Mouse (Mus musculus) kidney, embryonic 15.5 days (tissue): ENCODE data around the gene Cuedc2. TPM values are rescaled to one million over a fixed set of nuclear protein-coding genes. Genes with fewer than 3 reads are reported as not detected.

ENCODE experiments used
- ATAC-seq: fragments of 200-750 bp; cut with Nextera tagmentation; replicated peaks from 2 replicates; pipeline ENCODE4 v1.8.0; 2017; ENCODE audit warnings: moderate TSS enrichment; ENCODE audit not compliant: low FRiP score
- H3K27ac ChIP-seq: fragments of 300-500 bp; sonication (generic); 2 replicates; pipeline ENCODE4 v1.5.1; 2015; ENCODE audit warnings: mild to moderate bottlenecking, inconsistent platforms
- H3K27me3 ChIP-seq: fragments of 300-500 bp; sonication (generic); 2 replicates; pipeline ENCODE4 v1.6.1; 2015; ENCODE audit warnings: inconsistent platforms
- H3K36me3 ChIP-seq: fragments of 300-500 bp; sonication (generic); 2 replicates; pipeline ENCODE4 v1.6.1; 2015; ENCODE audit warnings: inconsistent platforms
- H3K4me1 ChIP-seq: fragments of 300-500 bp; sonication (generic); 2 replicates; pipeline ENCODE4 v1.6.1; 2015; ENCODE audit warnings: inconsistent platforms
- H3K4me2 ChIP-seq: fragments of 300-500 bp; sonication (generic); 2 replicates; pipeline ENCODE4 v1.6.1; 2015; ENCODE audit warnings: moderate library complexity, mild to moderate bottlenecking, inconsistent platforms
- H3K4me3 ChIP-seq: fragments of 300-500 bp; sonication (generic); replicated peaks from 2 replicates; pipeline ENCODE4 v1.5.1; 2015; ENCODE audit warnings: mild to moderate bottlenecking, inconsistent platforms
- H3K9ac ChIP-seq: fragments of 300-500 bp; sonication (generic); 2 replicates; pipeline ENCODE4 v1.6.1; 2015; ENCODE audit warnings: mild to moderate bottlenecking, inconsistent platforms
- H3K9me3 ChIP-seq: fragments of 300-500 bp; sonication (generic); replicated peaks from 2 replicates; pipeline ENCODE4 v1.6.1; 2016; ENCODE audit warnings: inconsistent platforms
- WGBS: fragments of 180-500 bp; shearing (Covaris S2); methylation state at CpG from one replicate; pipeline ENCODE4 v1.1.7; 2015; ENCODE audit warnings: mixed read lengths; 5-methylcytosine and 5-hydroxymethylcytosine counted together
- microRNA counts: library from miRNA; unstranded; fragments of <30 nt; microRNA quantifications from one replicate; lab custom pipeline; 2016
- microRNA-seq: library from miRNA; unstranded; fragments of <30 nt; microRNA quantifications from one replicate; pipeline ENCODE4, GENCODE M21; 2016
- polyA plus RNA-seq: library from polyadenylated mRNA; unstranded; fragments of >200 nt; fragmentation: Nextera tagmentation; extraction: Ambion mirVana; gene quantifications from 2 replicates; pipeline ENCODE4 v1.2.1, GENCODE M21; 2015

Cuedc2 gene
- polyA plus RNA-seq, 1 experiment from 2014 or later, result 177 TPM

GRCm38 (mm10) chr19:46300294-46301045 lies 38.0 kb downstream of the Cuedc2 start:
- no peak for ATAC-seq
- H3K36me3 ChIP-seq, result no peaks in the 10 kb centered on the region
- H3K9ac ChIP-seq, result no peak overlapping the region
- H3K9me3 ChIP-seq, result no peaks in the 10 kb centered on the region
- 33% methylated on average over 8 of the region's 8 CpGs for WGBS
- H3K27ac ChIP-seq, result no peak overlapping the region
- H3K4me3 ChIP-seq, result no peak overlapping the region
- H3K4me1 ChIP-seq, result peaks cover 12% of the 10 kb centered on the region
- H3K4me2 ChIP-seq, result no peak overlapping the region
- H3K27me3 ChIP-seq, result peaks cover 5% of the 10 kb centered on the region; the same call in 1 of the 2 replicates

- 62% methylated on average over 4 of the region's 4 CpGs for WGBS
Observed at GRCm38 (mm10) chr19:46296938-46297337, 41.6 kb downstream of the Cuedc2 start.

GRCm38 (mm10) chr19:46290535-46291105 lies 47.9 kb downstream of the Cuedc2 start:
- Histone ChIP-seq H3K9me3 (no peaks in the 10 kb centered on the region), H3K27me3 (peaks cover 17% of the 10 kb centered on the region; the same call in 1 of the 2 replicates), H3K4me3 (no peak overlapping the region), H3K4me1 (no peaks in the 10 kb centered on the region), H3K36me3 (peaks cover 17% of the 10 kb centered on the region), H3K27ac (no peak overlapping the region), H3K9ac (no peak overlapping the region), H3K4me2 (no peak overlapping the region)
- ATAC-seq, result no peak
- WGBS, result 70% methylated on average over 12 of the region's 12 CpGs

More at GRCm38 (mm10) chr19:46296938-46297337, 41.6 kb downstream of the Cuedc2 start:
- ATAC-seq, result no peak
- Histone ChIP-seq H3K9me3 (no peaks in the 10 kb centered on the region), H3K27me3 (peaks cover 16% of the 10 kb centered on the region; the same call in 1 of the 2 replicates), H3K9ac (no peak overlapping the region), H3K36me3 (no peaks in the 10 kb centered on the region), H3K27ac (no peak overlapping the region), H3K4me2 (no peak overlapping the region), H3K4me3 (no peak overlapping the region), H3K4me1 (no peaks in the 10 kb centered on the region)

DNA sequence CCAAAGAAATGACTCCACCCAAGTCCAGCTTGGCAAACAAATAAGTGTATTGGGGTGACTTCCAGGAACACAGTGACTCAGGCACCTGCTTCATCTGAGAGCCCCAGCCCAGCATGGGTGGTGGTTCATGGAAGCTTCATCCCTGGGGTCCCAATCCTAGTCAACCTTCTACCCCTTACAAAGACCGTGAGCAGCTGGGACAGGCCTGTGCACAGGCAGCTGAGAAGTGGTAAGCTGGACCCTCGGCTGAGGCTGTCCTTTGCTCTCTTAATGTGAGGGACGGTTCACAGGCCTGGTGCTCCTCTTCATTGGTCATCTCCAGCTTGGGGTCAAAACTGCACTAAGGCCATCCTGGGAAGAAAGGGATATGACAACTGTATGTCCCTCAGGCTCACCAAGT lies 50.9 kb downstream of the Cuedc2 start:
- H3K9me3 ChIP-seq, result no peaks in the 10 kb centered on the region
- H3K4me3 ChIP-seq, result no peak overlapping the region
- H3K27me3 ChIP-seq, result peaks cover 8% of the 10 kb centered on the region; the same call in 1 of the 2 replicates
- peaks cover 48% of the 10 kb centered on the region for H3K36me3 ChIP-seq
- ATAC-seq, result no peak
- no peak overlapping the region for H3K4me2 ChIP-seq
- no peaks in the 10 kb centered on the region for H3K4me1 ChIP-seq
- H3K9ac ChIP-seq, result no peak overlapping the region
- H3K27ac ChIP-seq, result no peak overlapping the region
- 86% methylated on average over 3 of the region's 3 CpGs for WGBS

GRCm38 (mm10) chr19:46286926-46287325 lies 51.6 kb downstream of the Cuedc2 start:
- no peak overlapping the region for H3K4me2 ChIP-seq
- WGBS, result 81% methylated on average over 3 of the region's 3 CpGs
- H3K4me3 ChIP-seq, result no peak overlapping the region
- no peak overlapping the region for H3K27ac ChIP-seq
- no peak for ATAC-seq
- H3K9me3 ChIP-seq, result no peaks in the 10 kb centered on the region
- peaks cover 6% of the 10 kb centered on the region; the same call in 1 of the 2 replicates for H3K27me3 ChIP-seq
- no peak overlapping the region for H3K9ac ChIP-seq
- no peaks in the 10 kb centered on the region for H3K4me1 ChIP-seq
- peaks cover 54% of the 10 kb centered on the region for H3K36me3 ChIP-seq

- Histone ChIP-seq H3K4me3 (no peak overlapping the region), H3K4me2 (no peak overlapping the region), H3K27ac (no peak overlapping the region), H3K9ac (no peak overlapping the region), H3K4me1 (no peaks in the 10 kb centered on the region), H3K27me3 (peaks cover 1% of the 10 kb centered on the region; the same call in 1 of the 2 replicates), H3K36me3 (peaks cover 63% of the 10 kb centered on the region), H3K9me3 (no peaks in the 10 kb centered on the region)
- WGBS, result 90% methylated on average over 6 of the region's 6 CpGs
- no peak for ATAC-seq
Observed at GRCm38 (mm10) chr19:46286047-46286446, 52.5 kb downstream of the Cuedc2 start.

DNA sequence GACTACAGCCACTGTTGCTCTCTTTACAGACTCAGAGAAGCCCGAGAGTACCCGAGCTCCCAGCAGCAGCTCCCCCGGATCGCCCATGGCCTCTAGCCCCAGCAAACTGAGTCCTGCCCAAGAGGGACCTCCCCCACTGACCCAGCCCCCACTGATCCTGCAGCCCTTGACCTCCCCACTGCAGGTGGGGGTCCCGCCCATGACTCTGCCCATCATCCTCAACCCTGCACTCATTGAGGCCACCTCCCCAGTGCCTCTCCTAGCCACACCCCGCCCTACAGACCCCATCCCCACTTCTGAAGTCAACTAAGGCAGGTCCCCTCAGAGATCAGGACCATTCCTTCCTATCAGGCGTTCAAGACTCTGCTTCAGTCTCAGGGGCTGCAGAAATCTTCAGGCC lies 52.9 kb downstream of the Cuedc2 start:
- Histone ChIP-seq H3K4me2 (no peak overlapping the region), H3K27me3 (no peaks in the 10 kb centered on the region), H3K9me3 (no peaks in the 10 kb centered on the region), H3K9ac (no peak overlapping the region), H3K4me1 (no peaks in the 10 kb centered on the region), H3K4me3 (no peak overlapping the region), H3K27ac (no peak overlapping the region), H3K36me3 (peaks cover 67% of the 10 kb centered on the region)
- WGBS, result 68% methylated on average over 7 of the region's 7 CpGs
- no peak for ATAC-seq

GRCm38 (mm10) chr19:46284686-46285085 lies 53.8 kb downstream of the Cuedc2 start:
- H3K9ac ChIP-seq, result no peak overlapping the region
- no peak overlapping the region for H3K4me3 ChIP-seq
- no peaks in the 10 kb centered on the region for H3K27me3 ChIP-seq
- H3K36me3 ChIP-seq, result peaks cover 76% of the 10 kb centered on the region
- no peaks in the 10 kb centered on the region for H3K4me1 ChIP-seq
- no peak overlapping the region for H3K27ac ChIP-seq
- H3K9me3 ChIP-seq, result no peaks in the 10 kb centered on the region
- no peak overlapping the region for H3K4me2 ChIP-seq
- no peak for ATAC-seq
- 93% methylated on average over 4 of the region's 4 CpGs for WGBS

DNA sequence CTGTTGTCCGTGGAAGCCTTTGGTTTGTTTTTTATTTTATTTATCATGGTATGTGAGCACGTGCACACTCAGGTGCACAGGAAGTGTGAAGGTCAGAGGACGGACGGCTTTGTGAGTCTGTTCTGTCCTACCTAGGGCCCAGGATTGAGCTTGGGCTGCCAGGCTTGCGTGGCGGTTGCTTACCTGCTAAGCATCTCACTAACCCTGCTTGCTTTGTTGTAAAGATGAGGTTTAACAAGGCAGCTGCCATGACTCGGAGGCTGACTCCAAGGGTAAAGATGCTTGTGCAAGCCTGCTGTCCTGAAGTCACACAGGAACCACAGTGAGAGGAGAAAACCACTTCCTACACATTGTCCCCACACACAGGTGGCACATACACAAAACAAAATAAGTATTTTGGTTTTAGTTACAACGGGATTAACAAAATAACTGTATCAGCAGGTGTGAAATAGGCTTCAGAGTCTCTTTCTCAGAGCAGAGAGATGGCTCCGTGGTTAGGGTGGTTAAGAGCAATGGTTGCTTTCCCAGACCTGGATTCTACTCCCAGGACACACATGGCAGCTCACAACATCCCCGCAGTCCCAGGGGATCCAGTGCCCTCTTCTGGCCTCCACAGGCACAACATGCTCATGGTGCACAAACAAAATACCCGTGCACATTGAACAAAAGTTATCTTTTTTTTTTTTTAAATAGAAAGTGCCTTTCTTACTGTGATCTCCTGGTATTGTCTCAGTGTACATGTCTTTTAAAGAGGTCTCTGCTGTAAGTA lies 56.2 kb downstream of the Cuedc2 start:
- H3K27me3 ChIP-seq, result no peaks in the 10 kb centered on the region
- H3K4me3 ChIP-seq, result no peak overlapping the region
- H3K9me3 ChIP-seq, result no peaks in the 10 kb centered on the region
- no peaks in the 10 kb centered on the region for H3K4me1 ChIP-seq
- no peak overlapping the region for H3K9ac ChIP-seq
- ATAC-seq, result no peak
- 96% methylated on average over 11 of the region's 11 CpGs for WGBS
- no peak overlapping the region for H3K27ac ChIP-seq
- H3K36me3 ChIP-seq, result peaks cover 93% of the 10 kb centered on the region
- H3K4me2 ChIP-seq, result no peak overlapping the region

MicroRNAs within 50 kb of the gene (microRNA counts, 519-probe panel; counts per million panel counts)
- 2,639 counts per million, percentile 58 among the panel's probes with 10 or more counts for microRNA mmu-miR-146b (lab: Ali Mortazavi, UCI)

Small RNA genes lying within 50 kb of the gene (microRNA-seq; reads per million reads assigned to microRNA genes)
- gene Mir146b, result not detected

Other genes starting within 250 kb of the Cuedc2 start
- not detected in 2 replicates for gene Elovl3, start 206.8 kb downstream of the Cuedc2 start, polyA plus RNA-seq
- 0.48 and 0.85 TPM in 2 replicates for gene Pitx3, start 190.4 kb downstream of the Cuedc2 start, polyA plus RNA-seq
- gene Gbf1, start 186.2 kb downstream of the Cuedc2 start, polyA plus RNA-seq, result 50.7 and 51.0 TPM in 2 replicates
- 8.3 and 9.8 TPM in 2 replicates for gene Nfkb2, start 34.4 kb downstream of the Cuedc2 start, polyA plus RNA-seq
- gene Psd, start 11.5 kb downstream of the Cuedc2 start, polyA plus RNA-seq, result 3.9 and 7.2 TPM in 2 replicates
- gene Fbxl15, start 10.5 kb downstream of the Cuedc2 start, polyA plus RNA-seq, result 18.2 and 20.1 TPM in 2 replicates
- 12.5 and 15.0 TPM in 2 replicates for gene Mfsd13a, start 2.4 kb upstream of the Cuedc2 start, polyA plus RNA-seq
- 2.0 and 2.6 TPM in 2 replicates for gene 2310034G01Rik, start 11.6 kb upstream of the Cuedc2 start, polyA plus RNA-seq
- 122 and 136 TPM in 2 replicates for gene Actr1a, start 57.0 kb upstream of the Cuedc2 start, polyA plus RNA-seq
- gene Sufu, start 58.2 kb upstream of the Cuedc2 start, polyA plus RNA-seq, result 42.3 and 46.5 TPM in 2 replicates
- 24.6 and 28.7 TPM in 2 replicates for gene Trim8, start 163.0 kb upstream of the Cuedc2 start, polyA plus RNA-seq
- gene Arl3, start 234.5 kb upstream of the Cuedc2 start, polyA plus RNA-seq, result 143 and 145 TPM in 2 replicates
- 32.9 and 33.0 TPM in 2 replicates for gene Sfxn2, start 234.7 kb upstream of the Cuedc2 start, polyA plus RNA-seq